Mouse (Mus musculus) CH12.LX (cell line): Measurements from ENCODE around the gene Mfsd11. TPM values are rescaled to one million over a fixed set of nuclear protein-coding genes. Genes with fewer than 3 reads are reported as not detected.
A peak's percentile ranks its signal among the peaks of the same experiment; 100 is the strongest.
"Not testable (repeated sequence)": the region's sequence is repeated elsewhere in the genome, so short reads cannot be mapped to it uniquely, and the experiment has no call there.

Source experiments
- DNase-seq: peaks from one replicate; pipeline ENCODE4 v3.0.0-alpha.2; 2013; ENCODE audit errors: extremely low read depth
- H3K27ac ChIP-seq: 2 replicates; pipeline ENCODE4 v1.5.1; 2012; ENCODE audit warnings: low read depth, mild to moderate bottlenecking, control low read depth, moderate library complexity; ENCODE audit not compliant: insufficient read depth
- H3K27me3 ChIP-seq: replicated peaks from 2 replicates; pipeline ENCODE3; 2012; ENCODE audit warnings: inconsistent platforms
- H3K36me3 ChIP-seq, 2 experiments: replicated peaks in 1 of 2; 2 replicates each; pipeline versions ENCODE3 to v1.6.1; 2012; ENCODE audit warnings: inconsistent platforms in 1 of 2, low read length in 1 of 2, mild to moderate bottlenecking in 1 of 2, mixed read lengths in 1 of 2, moderate library complexity in 1 of 2; ENCODE audit not compliant: control insufficient read depth in 1 of 2, insufficient read depth in 1 of 2
- H3K4me1 ChIP-seq, 2 experiments: 2 replicates each; pipeline ENCODE4 v1.6.1; 2012; ENCODE audit warnings: inconsistent platforms in 1 of 2, moderate library complexity in 1 of 2; ENCODE audit not compliant: insufficient read depth in 2 of 2, control insufficient read depth in 1 of 2
- H3K4me2 ChIP-seq: 2 replicates; pipeline ENCODE4 v1.6.1; 2012; ENCODE audit warnings: low read depth, mild to moderate bottlenecking, control low read depth; ENCODE audit not compliant: poor library complexity, insufficient read depth, severe bottlenecking
- H3K4me3 ChIP-seq, 3 experiments: fragments of 150-350 bp in 1 of 3; sonication (generic) in 1 of 3; replicated peaks in 1 of 3; 2 replicates each; pipeline versions ENCODE3 to v1.5.1; 2011 to 2012; ENCODE audit warnings: low read depth in 2 of 3, low read length in 2 of 3, mild to moderate bottlenecking in 2 of 3, moderate library complexity in 2 of 3, control low read depth in 1 of 3, improper control_type of control experiment in 1 of 3, inconsistent platforms in 1 of 3, mixed read lengths in 1 of 3; ENCODE audit not compliant: poor library complexity in 1 of 3
- H3K79me2 ChIP-seq: replicated peaks from 2 replicates; pipeline ENCODE4 v1.6.1; 2012; ENCODE audit warnings: mild to moderate bottlenecking, moderate library complexity; ENCODE audit not compliant: control insufficient read depth, poor library complexity, insufficient read depth, severe bottlenecking; ENCODE audit errors: extremely low read depth
- H3K9ac ChIP-seq: 2 replicates; pipeline ENCODE4 v1.6.1; 2012; ENCODE audit warnings: low read depth, mild to moderate bottlenecking, control low read depth, moderate library complexity; ENCODE audit not compliant: insufficient read depth
- H3K9me3 ChIP-seq: replicated peaks from 2 replicates; pipeline ENCODE3; 2012; ENCODE audit warnings: low read length, inconsistent platforms, mixed read lengths
- BHLHE40 ChIP-seq: IDR thresholded peaks from 2 replicates; pipeline ENCODE4 v1.6.1; 2011; ENCODE audit warnings: mild to moderate bottlenecking, low read depth, low read length, improper control_type of control experiment
- CHD1 ChIP-seq: IDR thresholded peaks from 2 replicates; pipeline ENCODE4 v1.6.1; 2012; ENCODE audit warnings: low read depth, low read length, improper control_type of control experiment, inconsistent platforms
- CTCF ChIP-seq, 2 experiments: IDR thresholded peaks in 1 of 2; conservative IDR thresholded peaks in 1 of 2; 2 replicates each; pipeline ENCODE4 v1.5.1; 2011 to 2012; ENCODE audit warnings: low read depth in 2 of 2, low read length in 2 of 2, improper control_type of control experiment in 1 of 2, inconsistent platforms in 1 of 2, mild to moderate bottlenecking in 1 of 2, moderate library complexity in 1 of 2
- HCFC1 ChIP-seq: IDR thresholded peaks from 2 replicates; pipeline ENCODE4 v1.6.1; 2012; ENCODE audit warnings: low read depth, mild to moderate bottlenecking, inconsistent platforms, low read length, improper control_type of control experiment
- IRF4 ChIP-seq: IDR thresholded peaks from 2 replicates; pipeline ENCODE4 v1.6.1; 2014; ENCODE audit warnings: low read depth, mild to moderate bottlenecking, inconsistent platforms, low read length, improper control_type of control experiment
- JUN ChIP-seq: IDR thresholded peaks from 2 replicates; pipeline ENCODE4 v1.6.1; 2011; ENCODE audit warnings: low read depth, mild to moderate bottlenecking, low read length, improper control_type of control experiment, moderate library complexity; ENCODE audit not compliant: insufficient read depth
- JUND ChIP-seq: conservative IDR thresholded peaks from 2 replicates; pipeline ENCODE4 v1.6.1; 2011; ENCODE audit warnings: low read depth, low read length, improper control_type of control experiment
- KAT2A ChIP-seq: IDR thresholded peaks from 2 replicates; pipeline ENCODE4 v1.6.1; 2012; ENCODE audit warnings: low read length, improper control_type of control experiment, inconsistent platforms; ENCODE audit not compliant: insufficient replicate concordance
- MEF2A ChIP-seq: IDR thresholded peaks from 2 replicates; pipeline ENCODE4 v1.6.1; 2014; ENCODE audit warnings: low read depth, mild to moderate bottlenecking, inconsistent platforms, low read length, improper control_type of control experiment, borderline replicate concordance
- MYC ChIP-seq: IDR thresholded peaks from 2 replicates; pipeline ENCODE4 v1.6.1; 2011; ENCODE audit warnings: low read depth, mild to moderate bottlenecking, improper control_type of control experiment, low read length
- NRF1 ChIP-seq: IDR thresholded peaks from 2 replicates; pipeline ENCODE4 v1.6.1; 2014; ENCODE audit warnings: low read depth, mild to moderate bottlenecking, inconsistent platforms, low read length, improper control_type of control experiment, moderate library complexity
- POLR2AphosphoS2 ChIP-seq: IDR thresholded peaks from 2 replicates; pipeline ENCODE4 v1.6.1; 2011; ENCODE audit warnings: low read depth, low read length, improper control_type of control experiment
- RCOR1 ChIP-seq: conservative IDR thresholded peaks from 2 replicates; pipeline ENCODE4 v1.6.1; 2012; ENCODE audit warnings: low read depth, mild to moderate bottlenecking, inconsistent platforms, low read length, improper control_type of control experiment
- SIN3A ChIP-seq: IDR thresholded peaks from 2 replicates; pipeline ENCODE4 v1.6.1; 2012; ENCODE audit warnings: low read length, improper control_type of control experiment, inconsistent platforms
- SMC3 ChIP-seq: IDR thresholded peaks from 2 replicates; pipeline ENCODE4 v1.6.1; 2011; ENCODE audit warnings: low read depth, low read length, improper control_type of control experiment
- TBP ChIP-seq: conservative IDR thresholded peaks from 2 replicates; pipeline ENCODE4 v1.6.1; 2011; ENCODE audit warnings: low read depth, low read length, improper control_type of control experiment
- USF1 ChIP-seq: IDR thresholded peaks from 2 replicates; pipeline ENCODE4 v1.6.1; 2014; ENCODE audit warnings: low read depth, mild to moderate bottlenecking, inconsistent platforms, low read length, improper control_type of control experiment
- ZC3H11A ChIP-seq: IDR thresholded peaks from 2 replicates; pipeline ENCODE4 v1.6.1; 2012; ENCODE audit warnings: low read depth, mild to moderate bottlenecking, inconsistent platforms, low read length, improper control_type of control experiment
- ZMIZ1 ChIP-seq: IDR thresholded peaks from 2 replicates; pipeline ENCODE4 v1.6.1; 2012; ENCODE audit warnings: low read depth, mild to moderate bottlenecking, inconsistent platforms, low read length, improper control_type of control experiment
- ZNF384 ChIP-seq: IDR thresholded peaks from 2 replicates; pipeline ENCODE4 v1.6.1; 2012; ENCODE audit warnings: low read depth, low read length, improper control_type of control experiment, inconsistent platforms
- dilution Hi-C: fragments of 300-500 bp; cut with MboI; formaldehyde crosslinking; loops from 2 replicates; pipeline ENCODE4 v1.14.3; 2020; ENCODE audit warnings: low sequenced_read_pairs; ENCODE audit not compliant: extremely low pct_unique_long_range_greater_than_20kb, extremely low pct_ligation_motif_present
- in situ Hi-C: fragments of 300-500 bp; cut with MboI; formaldehyde crosslinking; loops from 3 replicates; pipeline ENCODE4 v1.14.3; 2019; ENCODE audit warnings: low sequenced_read_pairs, low pct_ligation_motif_present, low pct_unique_long_range_greater_than_20kb, mixed read lengths
- polyA plus RNA-seq: library from polyadenylated mRNA; unstranded; fragments of >175 nt; gene quantifications from 2 replicates; pipeline ENCODE4 v1.2.1, GENCODE M21; 2012; ENCODE audit warnings: low read depth; ENCODE audit not compliant: insufficient read length
- total RNA-seq, 2 experiments: library from RNA; depleted of rRNA; stranded (reverse); fragments of 300-350 nt in 1 of 2; fragments of >200 nt in 1 of 2; gene quantifications; 2 replicates each; pipeline ENCODE4 v1.2.3; 2012 to 2014

Mfsd11 gene
- total and polyA plus RNA-seq, 3 experiments, result 4.1 to 17.7 (median 13.2) TPM

- Histone ChIP-seq H3K4me2 (no peak overlapping the region), H3K9me3 (no peaks in the 10 kb centered on the region), H3K79me2 (peaks cover 69% of the 10 kb centered on the region), H3K9ac (no peak overlapping the region), H3K4me1 (peaks cover 5 to 56% of the 10 kb centered on the region in 2 experiments; a peak in 3 of 4 replicates), H3K27me3 (no peaks in the 10 kb centered on the region), H3K27ac (no peak overlapping the region), H3K36me3 (peaks cover 29 to 56% of the 10 kb centered on the region in 2 experiments), H3K4me3 (no peak overlapping the region)
- TF ChIP-seq ZMIZ1 (no peak), SIN3A (no peak), TBP (no peak)
- dilution Hi-C loops (no loop called here), in situ Hi-C loops (no loop called here)
- peak; percentile 27 for DNase-seq
These were observed 4.0 kb upstream of the Mfsd11 start for GRCm38 (mm10) chr11:116848086-116848876.

- H3K4me3 ChIP-seq, H3K9me3 ChIP-seq, in situ Hi-C loops, dilution Hi-C loops, H3K27ac ChIP-seq, H3K27me3 ChIP-seq, H3K9ac ChIP-seq, H3K4me2 ChIP-seq, DNase-seq: not testable (repeated sequence)
- H3K79me2 ChIP-seq, result peaks cover 69% of the 10 kb centered on the region
- peaks cover 5 to 56% of the 10 kb centered on the region in 2 experiments; a peak in 3 of 4 replicates for H3K4me1 ChIP-seq
- H3K36me3 ChIP-seq, result peaks cover 29 to 56% of the 10 kb centered on the region in 2 experiments
These were observed 3.4 kb upstream of the Mfsd11 start for GRCm38 (mm10) chr11:116848877-116849178.

DNA sequence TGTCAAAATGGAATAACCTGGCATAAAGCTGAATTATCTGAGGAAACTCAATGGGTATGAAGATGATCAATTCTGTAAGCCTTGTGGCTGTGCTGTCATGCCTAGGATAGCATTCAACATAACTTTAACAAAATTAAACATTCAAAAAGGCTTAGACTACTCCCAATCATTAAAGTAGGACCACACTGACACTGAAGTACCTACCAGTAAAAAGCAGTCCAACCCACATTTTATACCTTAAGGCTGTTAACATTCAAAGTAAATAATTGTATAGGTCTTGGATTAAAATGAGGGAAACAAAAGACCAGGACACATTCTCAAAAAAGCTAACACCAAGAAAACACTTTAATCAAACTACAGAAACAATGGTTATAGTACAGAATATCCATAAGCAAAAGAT lies 2.7 kb upstream of the Mfsd11 start:
- dilution Hi-C loops, result no loop called here
- no peak overlapping the region for H3K27ac ChIP-seq
- no peak overlapping the region for H3K4me3 ChIP-seq
- TF ChIP-seq ZC3H11A (no peak), SIN3A (no peak), RCOR1 (no peak), ZMIZ1 (no peak), MYC (no peak), JUND (no peak), IRF4 (no peak), USF1 (no peak), BHLHE40 (no peak), SMC3 (no peak), CTCF (conservative IDR thresholded peaks at IDR 0.05 in 1 of 2, IDR thresholded peaks at IDR 0.05 in 1 of 2; ENCODE audit: low read depth in 2 of 2, low read length in 2 of 2) (no peak), ZNF384 (no peak), KAT2A (no peak), CHD1 (no peak), JUN (no peak), POLR2AphosphoS2 (no peak), HCFC1 (no peak), NRF1 (no peak), MEF2A (no peak)
- TF ChIP-seq, all 38 proteins: peak for 0
- Histone ChIP-seq H3K4me2 (no peak overlapping the region), H3K9ac (peak overlapping the region; percentile 18; the same call in 1 of the 2 replicates), H3K79me2 (peaks cover 65% of the 10 kb centered on the region), H3K36me3 (peaks cover 29 to 56% of the 10 kb centered on the region in 2 experiments), H3K9me3 (no peaks in the 10 kb centered on the region), H3K4me1 (peaks cover 5 to 59% of the 10 kb centered on the region in 2 experiments; a peak in 3 of 4 replicates), H3K27me3 (no peaks in the 10 kb centered on the region)
- DNase-seq, result no peak
- in situ Hi-C loops, result no loop called here
